Mouse (Mus musculus) ES-Bruce4 (cell line): ENCODE data around the gene Traf4.

Experiments used
- CTCF ChIP-seq: IDR thresholded peaks from one replicate; pipeline ENCODE4 v1.8.1; 2011; ENCODE audit warnings: low read depth, low read length
- POLR2A ChIP-seq: IDR thresholded peaks from one replicate; pipeline ENCODE4 v1.8.1; 2011; ENCODE audit warnings: low read length; ENCODE audit not compliant: insufficient read depth

- TF ChIP-seq CTCF = no peak
- TF ChIP-seq POLR2A = no peak
Measured at GRCm38 (mm10) chr11:78156156-78156699, 9.2 kb downstream of the Traf4 start.
